Mouse (Mus musculus): ENCODE results near the gene Scaf4.

GRCm38 (mm10) chr16:90217356-90217755 is 66.9 kb downstream of the Scaf4 start:
- TF ChIP-seq POLR2A (IDR thresholded peaks at IDR 0.05; ENCODE audit: insufficient read length, low read depth) (no peak), CEBPB (IDR thresholded peaks at IDR 0.05; ENCODE audit: insufficient read depth, poor library complexity, severe bottlenecking) (no peak), MYOG (IDR thresholded peaks at IDR 0.05; ENCODE audit: control insufficient read depth in 1 of 3, insufficient read depth in 1 of 3, insufficient read length in 2 of 3, low read depth in 2 of 3) (no peak), MYOD1 (IDR thresholded peaks at IDR 0.05; ENCODE audit: control insufficient read depth in 1 of 3, insufficient read length in 2 of 3, low read depth in 2 of 3) (no peak), MAX (IDR thresholded peaks at IDR 0.05; ENCODE audit: low read depth) (no peak), TCF3 (IDR thresholded peaks at IDR 0.05; ENCODE audit: insufficient read length, low read depth) (no peak), TCF12 (IDR thresholded peaks at IDR 0.05; ENCODE audit: insufficient read depth, poor library complexity, severe bottlenecking) (no peak)

Data from myocyte (in vitro differentiated cells).